Mouse (Mus musculus) liver, embryonic 14.5 days (tissue): Measurements from ENCODE around the gene Tada1. TPM values are rescaled to one million over a fixed set of nuclear protein-coding genes. Genes with fewer than 3 reads are reported as not detected.

Experiments
- ATAC-seq: fragments of 200-750 bp; cut with Nextera tagmentation; 2 replicates; pipeline ENCODE4 v1.8.0; 2017; ENCODE audit warnings: moderate number of reproducible peaks, mild to moderate bottlenecking, moderate library complexity; ENCODE audit not compliant: insufficient read depth
- DNase-seq, 3 experiments: peaks; one replicate each; pipeline ENCODE4 v3.0.0-alpha.2; 2012 to 2013; ENCODE audit warnings: low read depth in 3 of 3, low spot score in 3 of 3
- H3K27ac ChIP-seq: fragments of 300-500 bp; sonication (generic); 2 replicates; pipeline ENCODE4 v1.5.1; 2014; ENCODE audit warnings: moderate library complexity, mild to moderate bottlenecking, control low read depth, inconsistent platforms
- H3K27me3 ChIP-seq: fragments of 300-500 bp; sonication (generic); 2 replicates; pipeline ENCODE4 v1.6.1; 2014; ENCODE audit warnings: mild to moderate bottlenecking, low read length, moderate library complexity; ENCODE audit not compliant: control insufficient read depth, insufficient read depth
- H3K36me3 ChIP-seq: fragments of 300-500 bp; sonication (generic); replicated peaks from 2 replicates; pipeline ENCODE4 v1.6.1; 2014; ENCODE audit warnings: low read depth; ENCODE audit not compliant: control insufficient read depth, insufficient read depth
- H3K4me1 ChIP-seq, 2 experiments: fragments of 200-500 bp in 1 of 2; fragments of 300-500 bp in 1 of 2; sonication (generic) in 1 of 2; replicated peaks; 2 replicates each; pipeline ENCODE4 v1.6.1; 2012 to 2014; ENCODE audit warnings: antibody characterized with exemption in 1 of 2, inconsistent platforms in 1 of 2, low read length in 1 of 2; ENCODE audit not compliant: control insufficient read depth in 2 of 2, insufficient read depth in 2 of 2
- H3K4me2 ChIP-seq: fragments of 300-500 bp; sonication (generic); 2 replicates; pipeline ENCODE4 v1.6.1; 2014; ENCODE audit warnings: low read depth, mild to moderate bottlenecking, control low read depth, moderate library complexity
- H3K4me3 ChIP-seq, 2 experiments: fragments of 200-500 bp in 1 of 2; fragments of 300-500 bp in 1 of 2; sonication (generic) in 1 of 2; 2 replicates each; pipeline ENCODE4 v1.5.1; 2012 to 2014; ENCODE audit warnings: low read depth in 2 of 2, low read length in 2 of 2, mild to moderate bottlenecking in 2 of 2, control low read depth in 1 of 2, inconsistent platforms in 1 of 2, moderate library complexity in 1 of 2; ENCODE audit not compliant: insufficient read depth in 1 of 2
- H3K9ac ChIP-seq: fragments of 300-500 bp; sonication (generic); replicated peaks from 2 replicates; pipeline ENCODE4 v1.6.1; 2014; ENCODE audit warnings: mild to moderate bottlenecking, control low read depth, moderate library complexity
- H3K9me3 ChIP-seq: fragments of 300-500 bp; sonication (generic); 2 replicates; pipeline ENCODE4 v1.6.1; 2016; ENCODE audit warnings: low read length, mixed read lengths; ENCODE audit not compliant: control insufficient read depth
- CTCF ChIP-seq: IDR thresholded peaks from 2 replicates; pipeline ENCODE4 v1.5.1; 2016; ENCODE audit warnings: antibody characterized with exemption, low read depth, control low read depth
- EP300 ChIP-seq: IDR thresholded peaks from 2 replicates; pipeline ENCODE4 v1.6.1; 2016; ENCODE audit warnings: antibody characterized with exemption, low read depth
- WGBS: fragments of 180-500 bp; shearing (Covaris S2); extraction: QIAGEN DNeasy Blood & Tissue Kit; methylation state at CpG from one replicate; pipeline ENCODE4 v1.1.7; 2014; ENCODE audit not compliant: insufficient replicate concordance; 5-methylcytosine and 5-hydroxymethylcytosine counted together
- polyA plus RNA-seq, 2 experiments: library from polyadenylated mRNA; depleted of rRNA in 1 of 2; stranded (reverse) in 1 of 2; unstranded in 1 of 2; fragments of >200 nt; fragmentation: Nextera tagmentation in 1 of 2; extraction: Ambion mirVana in 1 of 2; gene quantifications; 2 replicates each; pipeline versions ENCODE4 v1.2.1 to v1.2.3; 2012 to 2014

Gene Tada1
- polyA plus RNA-seq, 2 experiments: 13.7 to 23.0 TPM

- H3K4me2 ChIP-seq: no peak overlapping the region
- no peak overlapping the region for H3K9ac ChIP-seq
- TF ChIP-seq EP300 (no peak), CTCF (no peak)
- no peaks in the 10 kb centered on the region for H3K27me3 ChIP-seq
- no peaks in the 10 kb centered on the region for H3K36me3 ChIP-seq
- WGBS: 60% methylated on average over 3 of the region's 3 CpGs
- no peak for DNase-seq
- H3K4me1 ChIP-seq: no peaks in the 10 kb centered on the region
- no peak overlapping the region for H3K27ac ChIP-seq
- no peaks in the 10 kb centered on the region for H3K9me3 ChIP-seq
- H3K4me3 ChIP-seq: no peak overlapping the region
- ATAC-seq: no peak
Measured at GRCm38 (mm10) chr1:166441992-166442391, 63.1 kb downstream of the Tada1 start.

Other genes with a start within 250 kb of the Tada1 start
- gene Gpa33, start 248.9 kb upstream of the Tada1 start, polyA plus RNA-seq (2012; rRNA removed): 0.01 and 0.12 TPM in 2 replicates
- gene Gpa33, start 248.9 kb upstream of the Tada1 start, polyA plus RNA-seq (2014; fragmentation: Nextera tagmentation; extraction: Ambion mirVana): not detected in 2 replicates
- not detected in 2 replicates for gene Mael, start 140.3 kb upstream of the Tada1 start, polyA plus RNA-seq (2012; rRNA removed)
- not detected in 2 replicates for gene Mael, start 140.3 kb upstream of the Tada1 start, polyA plus RNA-seq (2014; fragmentation: Nextera tagmentation; extraction: Ambion mirVana)
- gene Ildr2, start 125.0 kb upstream of the Tada1 start, polyA plus RNA-seq (2012; rRNA removed): 0.03 TPM in 2 replicates
- gene Ildr2, start 125.0 kb upstream of the Tada1 start, polyA plus RNA-seq (2014; fragmentation: Nextera tagmentation; extraction: Ambion mirVana): not detected in 2 replicates
- 0.71 and 1.1 TPM in 2 replicates for gene Pogk, start 30.8 kb downstream of the Tada1 start, polyA plus RNA-seq (2012; rRNA removed)
- 0.61 and 0.63 TPM in 2 replicates for gene Pogk, start 30.8 kb downstream of the Tada1 start, polyA plus RNA-seq (2014; fragmentation: Nextera tagmentation; extraction: Ambion mirVana)
- not detected in 2 replicates for gene Gm4846, start 118.5 kb downstream of the Tada1 start, polyA plus RNA-seq (2012; rRNA removed)
- gene Gm4846, start 118.5 kb downstream of the Tada1 start, polyA plus RNA-seq (2014; fragmentation: Nextera tagmentation; extraction: Ambion mirVana): not detected in 2 replicates